ENCODE assay signal across 18 mouse cellular contexts in genomic region chr3:88166056-88166455, GRCm38 (mm10). TPM values are rescaled to one million over a fixed set of nuclear protein-coding genes. Genes with fewer than 3 reads are reported as not detected.
DNase-seq lines count a peak whose midpoint lies in the region; ATAC-seq and TF ChIP-seq lines count a peak whose summit lies in the region.
"Had no signal": no experiment of that assay in that cellular context is flagged by ENCODE, and none has a peak within 500 bp of the region (broad histone marks: within the 10 kb centered on the region; RNA-seq: fewer than 3 reads in every experiment).

No protein-coding gene starts in this region.

- H3K9me3 ChIP-seq in liver, embryonic 16.5 days (replicated peaks; ENCODE audit: control insufficient read depth, low read length), result no peaks in the 10 kb centered on the region
- H3K9me3 ChIP-seq in heart, embryonic 13.5 days, result no peaks in the 10 kb centered on the region
- H3K9me3 ChIP-seq: embryonic facial prominence, embryonic 13.5 days; forebrain, embryonic 13.5 days; neural tube, embryonic 13.5 days had no signal

- peak; percentile 53 for ATAC-seq in liver, embryonic 16.5 days (ENCODE audit: low read depth)
- ATAC-seq in heart, embryonic 13.5 days (ENCODE audit: extremely low read depth, insufficient number of reproducible peaks, low FRiP score, low TSS enrichment), result 0 out of 2 replicates have a peak, but pooled peaks have one; percentile 12
- ATAC-seq: CD4-positive, CD25-positive, alpha-beta regulatory T cell, adult 4 months; forebrain, embryonic 13.5 days; intestine, embryonic 16.5 days; Patski had no signal

- no peak overlapping the region for H3K4me2 ChIP-seq in liver, embryonic 16.5 days (ENCODE audit: low read depth, low read length)
- no peak overlapping the region for H3K4me2 ChIP-seq in heart, embryonic 13.5 days
- H3K4me2 ChIP-seq: embryonic facial prominence, embryonic 13.5 days; forebrain, embryonic 13.5 days; midbrain, embryonic 11.5 days; neural tube, embryonic 13.5 days had no signal

- no peak overlapping the region for H3K4me3 ChIP-seq in gastrocnemius, adult 2 months
- no peak overlapping the region for H3K4me3 ChIP-seq in liver, embryonic 16.5 days (ENCODE audit: low read depth, low read length)
- no peak overlapping the region for H3K4me3 ChIP-seq in heart, embryonic 13.5 days
- H3K4me3 ChIP-seq: embryonic facial prominence, embryonic 13.5 days; forebrain, embryonic 13.5 days; neural tube, embryonic 13.5 days had no signal

- TF ChIP-seq CTCF in gastrocnemius, adult 2 months (IDR thresholded peaks at IDR 0.05), result no peak

- H3K27me3 ChIP-seq in liver, embryonic 16.5 days (ENCODE audit: control insufficient read depth, insufficient read depth, low read depth, low read length), result no peaks in the 10 kb centered on the region
- H3K27me3 ChIP-seq in heart, embryonic 13.5 days (replicated peaks), result no peaks in the 10 kb centered on the region
- H3K27me3 ChIP-seq: embryonic facial prominence, embryonic 13.5 days; forebrain, embryonic 13.5 days; neural tube, embryonic 13.5 days; Patski had no signal

- no peaks in the 10 kb centered on the region for H3K4me1 ChIP-seq in liver, embryonic 16.5 days (ENCODE audit: control insufficient read depth, low read depth, low read length)
- H3K4me1 ChIP-seq in heart, embryonic 13.5 days, result peaks cover 17% of the 10 kb centered on the region
- H3K4me1 ChIP-seq: embryonic facial prominence, embryonic 13.5 days; neural tube, embryonic 13.5 days had no signal

- peak overlapping the region; percentile 90 for H3K27ac ChIP-seq in gastrocnemius, adult 2 months
- H3K27ac ChIP-seq in liver, embryonic 16.5 days (ENCODE audit: low read length), result 0 out of 2 replicates have a peak overlapping the region, but pooled peaks have one; percentile 9
- H3K27ac ChIP-seq in heart, embryonic 13.5 days (replicated peaks), result peak overlapping the region; percentile 64
- H3K27ac ChIP-seq: embryonic facial prominence, embryonic 13.5 days; forebrain, embryonic 13.5 days; neural tube, embryonic 13.5 days had no signal

- peak; percentile 78 for DNase-seq in gastrocnemius, adult 2 months
- no peak for DNase-seq in gastrocnemius, postnatal 4 days (ENCODE audit: low spot score in 2 of 2)
- DNase-seq in liver, result no peak
- no peak for DNase-seq in urinary bladder, adult 18-20 months (ENCODE audit: low spot score in 2 of 2)
- no peak for DNase-seq in ovary, adult 18-20 months (ENCODE audit: low spot score)
- no peak for DNase-seq in lung, postnatal 4 days
- DNase-seq: lung, adult 2 months; right cerebral cortex, adult 18-20 months; thymus, postnatal 14 days had no signal

- 72% methylated on average over 5 of the region's 5 CpGs for WGBS in liver, embryonic 16.5 days (ENCODE audit: insufficient replicate concordance)
- 53% methylated on average over 5 of the region's 5 CpGs for WGBS in heart, embryonic 13.5 days

- intact Hi-C loops in gastrocnemius, adult 2 months (cut with DNase I), result no loop called here

- H3K36me3 ChIP-seq in liver, embryonic 16.5 days (ENCODE audit: control insufficient read depth, insufficient read depth), result peaks cover 32% of the 10 kb centered on the region
- H3K36me3 ChIP-seq in heart, embryonic 13.5 days, result peaks cover 99% of the 10 kb centered on the region

- H3K9ac ChIP-seq in liver, embryonic 16.5 days (ENCODE audit: low read depth, low read length), result no peak overlapping the region
- no peak overlapping the region for H3K9ac ChIP-seq in heart, embryonic 13.5 days
- H3K9ac ChIP-seq: embryonic facial prominence, embryonic 13.5 days; forebrain, embryonic 13.5 days; neural tube, embryonic 13.5 days had no signal

RNA-seq across cellular contexts. Expression of gene Mef2d, which starts 23.9 kb away (rescaled TPM):
- 100 to 1,000 TPM; 173 to 184 TPM for total RNA-seq in gastrocnemius, adult 2 months (2021)
- 100 to 1,000 TPM; 160 to 174 TPM for total RNA-seq in gastrocnemius, postnatal 4 days (2021)
- 5.2 and 7.9 TPM in 2 replicates for polyA plus RNA-seq in liver, embryonic 16.5 days (2015; fragmentation: Nextera tagmentation; extraction: Ambion mirVana)
- polyA plus RNA-seq in heart, embryonic 13.5 days (2015; fragmentation: Nextera tagmentation; extraction: Ambion mirVana), result 35.5 and 37.1 TPM in 2 replicates

Comparison
In these comparisons a context has a peak if more than half of its experiments do, and no peak if none do; other contexts are left out.
1. H3K27ac ChIP-seq: peak in every context shown above with its lines; median percentile 90 in gastrocnemius, adult 2 months; 64 in heart, embryonic 13.5 days; 9 in liver, embryonic 16.5 days.